Mouse (Mus musculus): ENCODE measurements at regions not wholly inside any gene's neighbourhood (a gene's known extent, or its start where the extent isn't known, plus 50 kb on each side); places are given as distances from the start of the nearest gene placed in this dataset.

GRCm38 (mm10) chr6:50766442-50766915 is 112.2 kb upstream of the Npvf start:
- dilution Hi-C loops (cut with MboI; ENCODE audit: extremely low pct_ligation_motif_present, extremely low pct_unique_long_range_greater_than_20kb, low sequenced_read_pairs) (no loop called here), in situ Hi-C loops (cut with MboI; ENCODE audit: low pct_ligation_motif_present, low pct_unique_long_range_greater_than_20kb, low sequenced_read_pairs) (no loop called here)
- H3K36me3 ChIP-seq (replicated peaks in 1 of 2; ENCODE audit: control insufficient read depth in 1 of 2, insufficient read depth in 1 of 2, low read length in 1 of 2): no peaks in the 10 kb centered on the region
- no peaks in the 10 kb centered on the region for H3K4me1 ChIP-seq (ENCODE audit: control insufficient read depth in 1 of 2, insufficient read depth in 2 of 2)
- no peak overlapping the region for H3K4me3 ChIP-seq (replicated peaks in 1 of 3; ENCODE audit: low read depth in 2 of 3, low read length in 2 of 3, poor library complexity in 1 of 3)
- no peaks in the 10 kb centered on the region for H3K9me3 ChIP-seq (replicated peaks; ENCODE audit: low read length)
- no peaks in the 10 kb centered on the region for H3K27me3 ChIP-seq (replicated peaks)
- no peaks in the 10 kb centered on the region for H3K79me2 ChIP-seq (replicated peaks; ENCODE audit: control insufficient read depth, extremely low read depth, insufficient read depth, poor library complexity, severe bottlenecking)
- DNase-seq (ENCODE audit: extremely low read depth): no peak
- no peak overlapping the region for H3K9ac ChIP-seq (ENCODE audit: insufficient read depth, low read depth)
- H3K4me2 ChIP-seq (ENCODE audit: insufficient read depth, low read depth, poor library complexity, severe bottlenecking): no peak overlapping the region
- H3K27ac ChIP-seq (ENCODE audit: insufficient read depth, low read depth): no peak overlapping the region
- TF ChIP-seq POLR2AphosphoS2 (IDR thresholded peaks at IDR 0.05; ENCODE audit: low read depth, low read length) (no peak), UBTF (IDR thresholded peaks at IDR 0.05; ENCODE audit: low read depth, low read length) (no peak), MYC (IDR thresholded peaks at IDR 0.05; ENCODE audit: low read depth, low read length) (no peak), KAT2A (IDR thresholded peaks at IDR 0.05; ENCODE audit: insufficient replicate concordance, low read length) (no peak), PAX5 (IDR thresholded peaks at IDR 0.05; ENCODE audit: low read length) (no peak), USF2 (conservative IDR thresholded peaks at IDR 0.05; ENCODE audit: low read depth, low read length) (no peak), SMC3 (IDR thresholded peaks at IDR 0.05; ENCODE audit: low read depth, low read length) (no peak), RAD21 (IDR thresholded peaks at IDR 0.05; ENCODE audit: low read depth, low read length) (no peak)

- H3K9me3 ChIP-seq (replicated peaks; ENCODE audit: low read length): no peaks in the 10 kb centered on the region
Observed at GRCm38 (mm10) chr6:50767126-50767525, 112.9 kb upstream of the Npvf start.

GRCm38 (mm10) chr6:50767827-50768226 is 113.6 kb upstream of the Npvf start:
- Histone ChIP-seq H3K9ac (ENCODE audit: insufficient read depth, low read depth) (no peak overlapping the region), H3K27ac (ENCODE audit: insufficient read depth, low read depth) (no peak overlapping the region), H3K36me3 (replicated peaks in 1 of 2; ENCODE audit: control insufficient read depth in 1 of 2, insufficient read depth in 1 of 2, low read length in 1 of 2) (no peaks in the 10 kb centered on the region), H3K4me2 (ENCODE audit: insufficient read depth, low read depth, poor library complexity, severe bottlenecking) (no peak overlapping the region), H3K4me1 (ENCODE audit: control insufficient read depth in 1 of 2, insufficient read depth in 2 of 2) (no peaks in the 10 kb centered on the region), H3K27me3 (replicated peaks) (no peaks in the 10 kb centered on the region), H3K4me3 (replicated peaks in 1 of 3; ENCODE audit: low read depth in 2 of 3, low read length in 2 of 3, poor library complexity in 1 of 3) (no peak overlapping the region), H3K79me2 (replicated peaks; ENCODE audit: control insufficient read depth, extremely low read depth, insufficient read depth, poor library complexity, severe bottlenecking) (no peaks in the 10 kb centered on the region), H3K9me3 (replicated peaks; ENCODE audit: low read length) (no peaks in the 10 kb centered on the region)
- no peak for TF ChIP-seq MEF2A (IDR thresholded peaks at IDR 0.05; ENCODE audit: borderline replicate concordance, low read depth, low read length)
- TF ChIP-seq RAD21 (IDR thresholded peaks at IDR 0.05; ENCODE audit: low read depth, low read length): no peak
- TF ChIP-seq ZNF384 (IDR thresholded peaks at IDR 0.05; ENCODE audit: low read depth, low read length): no peak
- in situ Hi-C loops (cut with MboI; ENCODE audit: low pct_ligation_motif_present, low pct_unique_long_range_greater_than_20kb, low sequenced_read_pairs): no loop called here
- no peak for DNase-seq (ENCODE audit: extremely low read depth)
- dilution Hi-C loops (cut with MboI; ENCODE audit: extremely low pct_ligation_motif_present, extremely low pct_unique_long_range_greater_than_20kb, low sequenced_read_pairs): no loop called here

More at GRCm38 (mm10) chr6:50767126-50767525, 112.9 kb upstream of the Npvf start:
- Histone ChIP-seq H3K36me3 (replicated peaks in 1 of 2; ENCODE audit: control insufficient read depth in 1 of 2, insufficient read depth in 1 of 2, low read length in 1 of 2) (no peaks in the 10 kb centered on the region), H3K4me1 (ENCODE audit: control insufficient read depth in 1 of 2, insufficient read depth in 2 of 2) (no peaks in the 10 kb centered on the region), H3K4me2 (ENCODE audit: insufficient read depth, low read depth, poor library complexity, severe bottlenecking) (no peak overlapping the region), H3K9ac (ENCODE audit: insufficient read depth, low read depth) (no peak overlapping the region), H3K27me3 (replicated peaks) (no peaks in the 10 kb centered on the region), H3K27ac (ENCODE audit: insufficient read depth, low read depth) (no peak overlapping the region), H3K4me3 (replicated peaks in 1 of 3; ENCODE audit: low read depth in 2 of 3, low read length in 2 of 3, poor library complexity in 1 of 3) (no peak overlapping the region), H3K79me2 (replicated peaks; ENCODE audit: control insufficient read depth, extremely low read depth, insufficient read depth, poor library complexity, severe bottlenecking) (no peaks in the 10 kb centered on the region)
- DNase-seq (ENCODE audit: extremely low read depth): no peak
- dilution Hi-C loops (cut with MboI; ENCODE audit: extremely low pct_ligation_motif_present, extremely low pct_unique_long_range_greater_than_20kb, low sequenced_read_pairs) (no loop called here), in situ Hi-C loops (cut with MboI; ENCODE audit: low pct_ligation_motif_present, low pct_unique_long_range_greater_than_20kb, low sequenced_read_pairs) (no loop called here)
- TF ChIP-seq TBP (conservative IDR thresholded peaks at IDR 0.05; ENCODE audit: low read depth, low read length) (no peak), JUND (conservative IDR thresholded peaks at IDR 0.05; ENCODE audit: low read depth, low read length) (no peak), MAFK (IDR thresholded peaks at IDR 0.05; ENCODE audit: insufficient replicate concordance, low read length) (no peak), BHLHE40 (IDR thresholded peaks at IDR 0.05; ENCODE audit: low read depth, low read length) (no peak), SIN3A (IDR thresholded peaks at IDR 0.05; ENCODE audit: low read length) (no peak), RCOR1 (conservative IDR thresholded peaks at IDR 0.05; ENCODE audit: low read depth, low read length) (no peak)
